Mouse (Mus musculus) layer of hippocampus, postnatal 10 days (tissue): ENCODE measurements around the gene Megf9. TPM values are rescaled to one million over a fixed set of nuclear protein-coding genes. Genes with fewer than 3 reads are reported as not detected.

Experiments
- DNase-seq, 2 experiments: peaks; one replicate each; pipeline ENCODE4 v3.0.0; 2021; ENCODE audit warnings: low spot score in 2 of 2
- total RNA-seq, 2 experiments: library from RNA; stranded (reverse); gene quantifications; 2 replicates each; pipeline ENCODE4 v1.2.3; 2021

Megf9 gene
- total RNA-seq, 2 experiments from 2014 or later = 96.6 to 105 TPM

DNA sequence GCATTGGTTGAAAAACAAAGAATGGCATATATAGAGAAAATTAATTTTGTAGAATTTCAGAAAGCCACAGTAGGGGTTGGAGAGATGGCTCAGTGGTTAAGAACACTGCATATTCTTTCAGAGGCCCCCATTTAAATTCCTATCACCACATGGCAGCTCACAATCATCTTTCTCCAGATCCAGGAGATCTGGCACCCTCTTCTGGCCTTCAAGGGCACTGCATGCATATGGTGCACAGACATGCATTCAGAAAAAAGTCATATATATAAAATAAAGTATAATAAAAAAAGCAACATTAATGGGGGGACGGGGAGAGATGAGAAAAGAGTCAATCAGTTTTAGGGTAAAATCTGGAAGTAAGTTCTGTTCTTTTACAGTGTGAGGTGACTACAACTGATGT, 85.1 kb downstream of the Megf9 start:
- DNase-seq = no peak

DNA sequence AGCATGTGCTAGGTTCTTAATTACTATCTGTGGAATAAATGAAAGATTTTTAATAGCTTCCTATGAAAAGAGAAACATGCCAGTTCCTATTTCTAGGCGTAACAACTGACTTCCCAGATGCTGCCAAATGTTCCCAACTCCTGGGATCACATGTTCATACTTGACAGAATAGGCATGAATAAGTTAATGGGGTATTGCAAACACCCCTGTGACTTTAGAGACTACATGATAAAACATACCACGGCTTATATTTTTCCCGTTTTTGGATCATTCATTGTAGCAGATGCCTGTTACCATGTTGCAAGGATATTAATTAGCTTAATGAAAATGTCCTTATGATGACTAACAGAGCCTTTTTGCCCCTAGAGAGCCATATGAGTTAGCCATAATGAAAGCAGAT, 88.0 kb downstream of the Megf9 start:
- no peak for DNase-seq

DNA sequence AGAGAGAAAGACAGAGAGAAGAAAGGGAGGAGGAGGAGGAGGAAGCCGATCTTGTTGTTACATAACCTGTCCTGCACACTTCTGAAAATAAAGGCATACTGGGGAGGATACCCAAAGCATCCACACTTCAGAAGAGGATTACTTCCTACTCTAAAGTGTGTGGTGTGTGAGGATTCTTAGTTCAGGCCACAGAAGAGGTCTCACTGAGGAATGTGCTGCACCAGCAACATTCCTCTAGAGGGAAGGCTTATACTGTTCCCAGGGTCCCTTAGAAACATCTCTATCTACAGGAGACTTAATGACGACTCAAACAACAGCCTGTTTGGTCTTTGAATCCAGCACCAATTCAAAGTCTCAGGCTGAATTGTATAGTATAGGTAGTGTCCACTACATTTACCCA, 114.6 kb downstream of the Megf9 start:
- DNase-seq = no peak

DNA sequence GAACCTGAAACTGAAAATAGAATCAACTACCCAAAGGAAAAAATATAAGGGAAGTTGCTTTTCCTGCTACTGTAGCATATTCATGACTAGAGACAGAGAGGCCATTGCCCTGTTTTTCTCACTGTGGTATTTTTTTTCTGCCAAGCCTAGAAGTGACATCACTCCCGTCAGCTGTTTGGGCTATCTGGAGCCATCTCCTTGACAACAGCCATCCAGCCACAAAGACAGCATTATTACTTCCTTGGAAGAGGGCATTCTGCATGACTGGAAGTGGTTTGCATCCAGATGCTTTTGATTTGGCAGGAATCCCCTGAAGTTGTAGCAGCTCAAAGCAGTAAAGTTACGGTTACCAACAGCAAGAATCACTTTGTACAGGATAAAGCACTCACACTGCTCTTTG, 122.7 kb downstream of the Megf9 start:
- DNase-seq = peak in 1 of 2 experiments; percentile 14

DNA sequence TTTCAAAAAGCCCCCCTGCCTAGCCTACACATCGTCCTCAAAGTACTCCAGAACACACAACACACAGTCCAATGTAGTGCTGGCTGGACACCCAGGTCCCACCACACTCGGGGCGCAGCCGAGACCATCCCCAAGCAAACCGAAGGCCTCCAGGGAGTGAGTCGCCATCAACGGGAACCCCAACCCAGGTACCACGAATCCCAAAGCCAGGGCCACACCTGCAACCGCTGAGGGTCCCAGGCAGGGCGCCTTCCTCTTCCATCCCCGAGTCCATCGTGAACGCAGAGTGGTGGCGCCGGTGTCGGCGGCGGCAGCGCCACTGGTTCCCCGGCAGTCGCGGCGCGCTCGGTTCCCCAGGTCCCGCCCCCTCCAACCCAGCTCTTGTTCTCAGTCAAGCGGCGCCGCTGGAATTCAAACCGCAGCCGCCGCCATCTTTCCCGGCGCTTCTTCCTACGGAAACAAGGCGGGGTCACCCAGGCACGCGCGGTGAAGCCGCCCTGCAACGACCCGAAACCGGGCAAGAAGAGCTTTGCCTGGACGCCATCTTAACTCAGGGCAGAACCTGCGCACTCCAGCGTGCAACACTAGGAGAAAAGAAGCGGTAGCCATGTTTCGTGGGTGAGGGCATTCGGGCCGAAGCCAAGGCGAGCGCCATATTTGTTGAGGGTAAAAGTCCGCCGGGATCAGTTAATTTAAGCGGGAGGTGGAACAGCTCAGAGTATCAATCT, 124.6 kb downstream of the Megf9 start, which contains the start of gene Cdk5rap2:
Cdk5rap2 (minus strand) TSS at position 450 of the 728 bp plus-strand sequence.
- peak; percentile 96 to 97 for DNase-seq

DNA sequence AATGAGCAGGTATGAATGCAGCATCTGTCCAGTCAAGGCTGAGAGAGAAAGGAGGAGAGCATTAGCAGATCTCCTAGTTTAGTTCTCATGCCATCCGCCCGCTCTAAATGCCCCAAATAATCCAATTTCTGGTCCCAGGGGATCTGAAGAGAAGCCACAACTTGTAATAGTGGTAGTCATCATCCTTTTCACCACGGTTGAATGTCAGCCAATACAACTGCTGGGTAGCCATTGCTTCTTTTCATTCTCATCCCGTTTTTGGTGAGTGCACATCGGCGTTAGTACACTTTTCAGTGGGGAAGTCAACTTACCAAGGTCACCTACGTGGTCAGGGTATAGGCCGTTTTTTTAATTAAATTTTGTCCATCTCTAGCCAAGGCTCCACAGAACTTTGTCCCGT, 125.3 kb downstream of the Megf9 start:
- DNase-seq = no peak

DNA sequence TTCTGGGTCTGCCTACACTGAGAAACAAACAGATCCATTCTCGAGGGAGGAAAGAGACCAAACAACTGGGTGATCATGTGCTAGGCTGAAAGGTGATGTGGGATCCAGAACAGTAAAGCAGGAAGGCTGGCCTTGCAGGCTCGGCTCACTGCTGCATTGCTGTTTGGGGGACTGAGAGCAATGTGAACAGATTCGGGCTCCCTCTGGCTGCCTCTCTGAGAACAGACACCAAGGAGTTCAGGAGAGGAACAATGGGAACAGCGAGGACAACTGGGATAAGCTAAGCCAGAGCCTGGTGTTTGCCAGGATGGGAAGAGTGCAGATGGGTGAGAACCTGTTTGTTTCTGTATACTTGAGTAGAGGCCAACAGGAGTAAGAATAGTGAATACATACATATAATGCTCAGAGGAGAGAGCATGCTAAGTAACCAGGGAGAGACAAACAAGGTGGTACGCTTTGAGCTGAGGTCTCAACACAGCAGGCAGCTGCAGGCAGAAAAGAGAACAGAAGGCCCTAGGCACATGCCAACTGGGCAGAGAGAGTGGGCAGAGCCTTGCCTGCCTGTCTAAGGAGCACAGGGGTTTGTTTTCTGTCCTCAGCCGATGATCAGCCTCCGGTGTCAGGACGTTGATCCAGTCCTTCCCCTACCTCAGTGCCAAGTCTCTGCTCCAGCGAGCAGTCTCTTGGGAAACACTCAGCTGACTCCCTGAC, 132.5 kb downstream of the Megf9 start:
- DNase-seq = peak; percentile 73 to 81

DNA sequence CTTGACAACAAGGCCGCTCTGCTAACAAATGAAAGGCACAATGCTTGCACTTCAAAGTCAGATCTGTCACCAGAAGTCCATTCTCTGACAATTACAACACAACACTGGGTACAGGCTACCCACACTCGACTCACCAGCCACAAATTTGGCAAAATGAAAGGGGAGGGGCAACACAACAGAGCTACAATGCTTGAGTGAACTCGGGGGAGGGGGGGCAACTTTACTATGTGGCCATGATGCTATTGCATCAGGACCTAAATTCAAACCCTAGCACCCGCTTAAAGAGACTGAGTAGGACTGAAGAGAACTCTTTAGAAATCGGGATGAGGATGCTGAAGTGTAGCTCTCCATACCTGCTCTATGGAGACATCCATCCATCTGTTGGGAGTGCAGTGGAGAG, 135.3 kb downstream of the Megf9 start:
- DNase-seq = no peak

DNA sequence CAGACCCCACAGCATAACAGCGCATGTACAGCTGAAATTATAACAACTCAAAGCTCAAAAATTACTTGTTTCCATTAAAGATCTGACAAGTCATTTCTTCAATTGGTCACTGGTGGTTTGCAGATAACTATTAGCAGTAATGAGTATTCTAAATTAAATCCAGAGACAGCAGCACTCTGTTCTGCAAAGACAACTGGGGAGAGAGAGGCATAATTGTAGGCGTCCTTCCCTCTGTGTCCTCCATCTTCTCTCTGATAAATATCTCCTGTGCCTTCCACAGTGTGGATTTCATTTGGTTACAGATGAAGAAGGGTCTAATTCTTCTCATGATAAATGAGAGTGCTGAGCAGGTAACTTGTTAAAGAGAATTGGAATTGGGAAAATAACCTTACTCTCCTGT, 135.7 kb downstream of the Megf9 start:
- DNase-seq = no peak

DNA sequence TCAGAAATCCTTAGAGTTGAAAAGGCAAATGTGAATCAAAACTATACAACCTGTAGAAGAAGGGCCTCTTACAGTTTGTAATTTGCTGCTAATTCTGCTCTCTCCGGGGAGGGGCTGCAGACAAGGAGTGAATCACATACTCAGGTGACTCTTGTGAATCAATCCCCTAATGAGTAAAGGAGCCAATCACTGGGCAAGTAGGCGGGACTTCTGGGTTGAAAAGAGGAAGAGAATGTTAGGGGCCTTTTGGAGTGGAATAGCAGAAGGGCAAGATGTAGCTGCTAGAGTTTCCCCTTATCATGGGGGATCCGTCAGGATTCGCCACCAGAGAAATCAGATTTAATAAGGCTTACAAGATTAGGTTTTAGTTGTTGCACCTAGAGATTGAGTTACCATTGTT, 136.7 kb downstream of the Megf9 start:
- DNase-seq = no peak

DNA sequence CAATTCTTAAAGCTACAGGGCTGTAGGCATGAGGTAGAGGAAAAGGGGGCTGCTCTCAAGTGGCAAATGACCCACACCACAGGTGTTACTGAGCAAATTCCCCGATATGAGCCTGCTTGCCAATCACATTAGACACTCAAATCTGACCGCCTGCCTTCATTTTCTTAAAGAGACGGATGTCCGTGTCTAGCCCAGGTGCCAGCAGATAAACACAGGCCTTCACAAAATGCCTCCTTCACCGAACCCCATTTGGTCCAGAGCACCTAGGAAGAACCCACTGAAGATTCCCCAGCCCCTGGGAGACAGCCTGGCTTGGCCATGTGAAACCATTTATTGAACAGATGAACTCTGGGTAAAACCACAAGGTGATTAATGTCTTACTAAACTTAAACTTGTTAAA, 138.1 kb downstream of the Megf9 start:
- no peak for DNase-seq

DNA sequence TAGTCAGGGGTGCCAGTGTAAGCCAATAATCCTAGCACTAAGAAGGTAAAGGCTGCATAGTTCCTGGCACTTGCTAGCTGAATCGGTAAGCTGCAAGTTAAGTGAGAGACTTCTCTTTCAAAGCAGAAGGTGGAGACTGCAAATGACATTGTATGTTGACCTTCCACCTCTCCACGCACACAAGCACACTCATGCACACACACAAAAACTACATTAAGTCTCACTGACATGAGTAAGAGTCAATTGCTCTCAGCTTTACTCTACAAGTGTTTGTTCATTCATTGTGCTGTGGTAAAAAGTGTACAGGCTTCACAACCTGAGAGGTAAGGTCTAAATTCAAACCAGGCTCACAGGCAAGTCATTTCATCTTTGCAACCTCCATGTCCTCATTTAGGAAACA, 140.1 kb downstream of the Megf9 start:
- DNase-seq = no peak

DNA sequence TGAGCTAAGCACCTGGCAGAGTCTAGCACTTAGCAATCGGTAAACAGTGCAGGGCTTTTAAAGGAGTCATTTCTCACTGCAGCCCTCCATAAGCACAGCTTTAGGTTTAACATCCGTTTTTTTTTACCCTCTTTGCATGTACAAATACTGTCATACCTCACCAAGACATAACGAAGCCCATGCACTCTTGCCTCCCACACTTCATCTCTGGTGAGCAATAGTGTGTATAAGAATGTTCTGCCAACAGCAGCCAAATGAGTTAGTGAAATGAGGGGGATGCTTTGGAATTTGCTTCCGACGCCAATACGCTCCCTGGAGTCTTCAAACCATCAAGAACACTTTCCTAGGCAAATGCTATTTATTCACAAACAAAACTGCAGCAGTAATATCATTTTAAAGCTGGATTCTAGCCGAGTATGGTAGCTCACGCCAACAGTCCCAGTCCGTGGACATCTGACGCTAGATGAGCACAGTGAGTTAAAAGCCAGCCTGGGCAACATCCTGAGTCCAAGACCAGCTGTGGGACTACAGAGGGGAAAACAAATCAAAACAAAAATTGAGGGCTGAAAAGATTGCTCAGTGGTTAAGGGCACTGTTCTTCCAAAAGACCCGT, 142.9 kb downstream of the Megf9 start:
- DNase-seq = peak in 1 of 2 experiments; percentile 7

DNA sequence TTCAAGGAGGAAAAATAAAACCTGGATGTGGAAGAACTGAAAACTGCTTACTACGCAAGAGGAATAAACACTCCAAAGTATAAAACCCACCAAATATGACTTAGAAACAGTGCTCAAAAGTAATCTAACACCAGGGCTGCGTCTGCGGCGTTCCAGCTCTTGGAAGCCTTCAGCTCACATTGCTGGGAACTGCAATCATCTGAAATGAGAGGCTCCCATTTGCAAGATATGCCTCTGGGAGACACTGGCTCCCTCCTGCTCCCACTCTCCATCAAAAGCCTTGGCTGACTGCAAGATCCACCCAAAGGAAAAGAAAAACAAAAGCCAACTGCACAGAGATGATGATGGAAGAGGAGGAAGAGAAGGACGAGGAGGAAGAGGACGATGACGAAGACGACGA, 143.7 kb downstream of the Megf9 start:
- no peak for DNase-seq

DNA sequence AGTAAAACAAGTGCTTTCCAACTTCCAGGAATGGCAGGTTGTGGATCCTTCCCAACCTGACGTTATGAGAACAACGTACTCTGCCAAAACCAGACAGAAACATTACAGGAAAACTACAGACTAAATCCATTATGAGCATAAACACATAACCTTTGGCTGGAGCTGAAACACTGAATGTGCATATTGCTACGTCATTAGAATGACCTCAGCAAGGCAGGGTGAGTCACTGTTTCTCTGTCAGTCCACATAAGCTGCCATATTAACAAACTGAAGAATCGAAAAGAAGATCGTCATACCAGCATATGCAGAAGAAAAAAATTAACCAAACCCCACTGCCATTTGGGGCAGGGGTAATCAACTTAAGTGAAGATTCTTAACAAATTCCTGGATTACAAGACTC, 148.6 kb downstream of the Megf9 start:
- DNase-seq = no peak

DNA sequence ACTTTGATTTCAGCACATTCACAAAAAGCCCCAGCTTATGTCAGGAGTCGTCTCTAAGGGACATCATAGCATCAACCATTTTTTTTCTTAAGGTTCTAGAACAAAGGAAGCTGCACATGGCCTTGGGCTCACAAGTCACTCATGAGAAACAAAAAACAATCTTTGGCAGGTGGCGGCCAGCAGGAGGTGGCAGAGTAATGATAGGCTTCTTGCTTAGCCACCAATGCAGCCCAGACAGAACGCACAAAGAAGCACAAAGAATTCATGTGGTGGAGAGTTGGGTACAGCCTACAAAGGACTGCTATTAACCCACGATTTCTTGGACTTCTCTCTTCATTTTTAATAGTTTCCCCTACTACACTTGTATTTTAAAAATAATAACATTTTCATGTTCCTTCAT, 157.4 kb downstream of the Megf9 start:
- DNase-seq = no peak

Other genes starting within 250 kb of the Megf9 start
- 10 to 100 TPM; 15.8 to 28.6 TPM for gene Cdk5rap2, start 124.6 kb downstream of the Megf9 start, total RNA-seq